ENCODE assay signal across 8 mouse cellular contexts in the genomic region with DNA sequence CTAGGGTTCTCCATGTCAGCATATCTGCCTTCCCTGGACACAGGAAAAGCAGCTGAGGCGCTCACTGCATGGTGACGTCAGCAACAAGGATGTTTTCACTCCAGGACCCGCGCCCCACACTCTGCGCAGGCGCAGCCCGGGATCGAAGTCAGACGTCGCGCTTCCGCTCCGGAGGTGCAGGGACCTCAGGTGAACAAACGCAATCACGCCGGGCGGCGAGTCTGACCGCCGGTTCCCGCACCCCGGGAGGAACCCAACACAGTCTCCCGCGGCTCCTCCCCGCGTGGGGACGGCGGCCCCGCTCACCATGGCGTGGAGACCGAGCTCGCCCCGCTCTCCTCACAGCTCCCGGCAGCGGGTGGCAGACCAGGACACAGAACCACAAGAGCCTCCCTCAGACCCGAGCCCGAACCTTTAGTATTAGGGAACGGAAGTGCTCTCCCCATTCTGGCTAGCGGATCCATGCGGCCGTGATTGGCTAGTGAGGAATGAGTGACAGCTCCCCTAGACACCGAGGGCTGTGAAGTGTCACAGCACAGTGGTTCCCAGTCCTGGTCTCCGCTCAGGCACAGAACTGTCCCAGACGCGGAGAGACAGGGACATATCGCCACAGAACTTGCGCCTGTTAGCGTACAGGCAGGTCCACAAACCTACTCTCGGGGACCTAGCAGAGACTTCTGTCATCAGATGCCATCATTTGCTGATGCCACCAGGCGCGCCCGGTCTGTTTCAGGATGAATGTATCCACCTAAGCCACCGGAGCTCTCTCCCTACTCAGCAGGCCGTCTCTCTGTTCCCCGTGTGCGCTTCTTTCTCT. TPM values are rescaled to one million over a fixed set of nuclear protein-coding genes. Genes with fewer than 3 reads are reported as not detected.
A peak's percentile ranks its signal among the peaks of the same experiment; 100 is the strongest.
DNase-seq lines count a peak whose midpoint lies in the region; ATAC-seq and TF ChIP-seq lines count a peak whose summit lies in the region.
"Not testable (repeated sequence)": the region's sequence is repeated elsewhere in the genome, so short reads cannot be mapped to it uniquely, and the experiment has no call there.

No protein-coding gene starts in this region.

- peak overlapping the region; percentile 83 for H3K4me2 ChIP-seq in embryonic facial prominence, embryonic 15.5 days (replicated peaks)
- peak overlapping the region; percentile 55 for H3K4me2 ChIP-seq in kidney, embryonic 14.5 days (replicated peaks; ENCODE audit: low read depth, low read length)
- H3K4me2 ChIP-seq in limb, embryonic 15.5 days = peak overlapping the region; percentile 81
- peak overlapping the region; percentile 64 for H3K4me2 ChIP-seq in midbrain, postnatal 0 days (ENCODE audit: low read depth, low read length, poor library complexity, severe bottlenecking)

- peak; percentile 6; the same call in 1 of the 2 replicates for TF ChIP-seq CTCF in midbrain, postnatal 0 days (IDR thresholded peaks at IDR 0.05)

- H3K9me3 ChIP-seq in embryonic facial prominence, embryonic 15.5 days (replicated peaks); kidney, embryonic 14.5 days (ENCODE audit: control insufficient read depth, low read length); limb, embryonic 15.5 days; midbrain, postnatal 0 days (ENCODE audit: low read length): not testable (repeated sequence)

- not testable (repeated sequence) for H3K27me3 ChIP-seq in embryonic facial prominence, embryonic 15.5 days; kidney, embryonic 14.5 days (ENCODE audit: control insufficient read depth, insufficient read depth, low read length); limb, embryonic 15.5 days; midbrain, postnatal 0 days (ENCODE audit: insufficient read depth, low read length)

- peak; percentile 94 for ATAC-seq in embryonic facial prominence, embryonic 15.5 days (ENCODE audit: insufficient number of reproducible peaks, low FRiP score, low TSS enrichment, low read depth)
- peak; percentile 96 for ATAC-seq in kidney, embryonic 14.5 days (ENCODE audit: low FRiP score, low TSS enrichment)
- ATAC-seq in limb, embryonic 15.5 days (ENCODE audit: insufficient number of reproducible peaks, low FRiP score, low TSS enrichment, low read depth) = peak; percentile 95
- peak; percentile 99 for ATAC-seq in midbrain, postnatal 0 days (ENCODE audit: low FRiP score)

- H3K36me3 ChIP-seq in embryonic facial prominence, embryonic 15.5 days = peaks cover 10% of the 10 kb centered on the region; the same call in 1 of the 2 replicates
- not testable (repeated sequence) for H3K36me3 ChIP-seq in kidney, embryonic 14.5 days (ENCODE audit: control insufficient read depth, insufficient read depth, low read length); limb, embryonic 15.5 days; midbrain, postnatal 0 days (ENCODE audit: insufficient read depth, low read length)

- peak; percentile 87 for DNase-seq in 3T3-L1 (ENCODE audit: low read depth, low spot score)
- DNase-seq in adrenal gland, postnatal 36 days = peak; percentile 95 to 97
- DNase-seq in heart, adult 9 months (ENCODE audit: low spot score in 2 of 2) = peak; percentile 95 to 96
- DNase-seq in midbrain, postnatal 0 days (ENCODE audit: low spot score) = peak; percentile 90
- DNase-seq in spleen, postnatal 14 days (ENCODE audit: low spot score in 2 of 2) = peak; percentile 68 to 75

- H3K9ac ChIP-seq in embryonic facial prominence, embryonic 15.5 days = peak overlapping the region; percentile 53
- peak overlapping the region; percentile 57 for H3K9ac ChIP-seq in kidney, embryonic 14.5 days (ENCODE audit: low read depth, low read length)
- peak overlapping the region; percentile 44 for H3K9ac ChIP-seq in limb, embryonic 15.5 days
- H3K9ac ChIP-seq in midbrain, postnatal 0 days (replicated peaks; ENCODE audit: low read length, poor library complexity, severe bottlenecking) = peak overlapping the region; percentile 55

- under 1% methylated on average over 55 of the region's 56 CpGs for WGBS in embryonic facial prominence, embryonic 15.5 days
- WGBS in kidney, embryonic 14.5 days = under 1% methylated on average over 51 of the region's 56 CpGs
- WGBS in limb, embryonic 15.5 days = under 1% methylated on average over 56 of the region's 56 CpGs
- whole genome bisulfite sequencing in midbrain, postnatal 0 days = 2% methylated on average over 51 of the region's 56 CpGs

- H3K27ac ChIP-seq in embryonic facial prominence, embryonic 15.5 days (replicated peaks) = peak overlapping the region; percentile 96
- H3K27ac ChIP-seq in kidney, embryonic 14.5 days (ENCODE audit: low read depth, low read length) = peak overlapping the region; percentile 83
- H3K27ac ChIP-seq in limb, embryonic 15.5 days = peak overlapping the region; percentile 94
- peak overlapping the region; percentile 79 for H3K27ac ChIP-seq in midbrain, postnatal 0 days (ENCODE audit: low read depth, low read length)

- H3K4me1 ChIP-seq in embryonic facial prominence, embryonic 15.5 days; kidney, embryonic 14.5 days (ENCODE audit: control insufficient read depth, insufficient read depth, low read length); limb, embryonic 15.5 days; midbrain, postnatal 0 days (ENCODE audit: insufficient read depth, low read length): not testable (repeated sequence)

- peak overlapping the region; percentile 54 for H3K4me3 ChIP-seq in embryonic facial prominence, embryonic 15.5 days (replicated peaks)
- H3K4me3 ChIP-seq in kidney, embryonic 14.5 days (ENCODE audit: low read length) = peak overlapping the region; percentile 35
- peak overlapping the region; percentile 53 for H3K4me3 ChIP-seq in limb, embryonic 15.5 days
- peak overlapping the region; percentile 43 for H3K4me3 ChIP-seq in midbrain, postnatal 0 days (ENCODE audit: low read depth, low read length)

RNA-seq across cellular contexts. Expression of gene Zfp119b, which starts 4.2 kb away (rescaled TPM):
- total RNA-seq in adrenal gland, postnatal 36 days (2021) = 1 to 10 TPM; 3.3 to 4.0 TPM
- 6.8 and 7.4 TPM in 2 replicates for polyA plus RNA-seq in embryonic facial prominence, embryonic 15.5 days (2015; fragmentation: Nextera tagmentation; extraction: Ambion mirVana)
- polyA plus RNA-seq in kidney, embryonic 14.5 days (2014; fragmentation: Nextera tagmentation; extraction: Ambion mirVana) = 6.8 and 6.9 TPM in 2 replicates
- polyA plus RNA-seq in limb, embryonic 15.5 days (2015; fragmentation: Nextera tagmentation; extraction: Ambion mirVana) = 6.9 and 9.1 TPM in 2 replicates
- total RNA-seq in midbrain, postnatal 0 days (2014; rRNA removed) = 2.8 and 3.5 TPM in 2 replicates
- polyA plus RNA-seq in midbrain, postnatal 0 days (2015; fragmentation: Nextera tagmentation; extraction: Ambion mirVana) = 5.7 and 6.6 TPM in 2 replicates

RNA-seq across cellular contexts. Expression of gene Ebi3, which starts 7.4 kb away (rescaled TPM):
- 1 to 10 TPM; 1.1 to 1.5 TPM for total RNA-seq in adrenal gland, postnatal 36 days (2021)
- 3.3 and 3.7 TPM in 2 replicates for polyA plus RNA-seq in embryonic facial prominence, embryonic 15.5 days (2015; fragmentation: Nextera tagmentation; extraction: Ambion mirVana)
- polyA plus RNA-seq in kidney, embryonic 14.5 days (2014; fragmentation: Nextera tagmentation; extraction: Ambion mirVana) = 2.0 and 2.2 TPM in 2 replicates
- polyA plus RNA-seq in limb, embryonic 15.5 days (2015; fragmentation: Nextera tagmentation; extraction: Ambion mirVana) = 3.3 and 3.8 TPM in 2 replicates
- total RNA-seq in midbrain, postnatal 0 days (2014; rRNA removed) = 2.5 and 3.0 TPM in 2 replicates
- 7.4 and 8.2 TPM in 2 replicates for polyA plus RNA-seq in midbrain, postnatal 0 days (2015; fragmentation: Nextera tagmentation; extraction: Ambion mirVana)

RNA-seq across cellular contexts. Expression of gene Yju2, which starts 13.8 kb away (rescaled TPM):
- total RNA-seq in adrenal gland, postnatal 36 days (2021) = 10 to 100 TPM; 13.1 to 15.8 TPM
- polyA plus RNA-seq in embryonic facial prominence, embryonic 15.5 days (2015; fragmentation: Nextera tagmentation; extraction: Ambion mirVana) = 22.8 and 26.0 TPM in 2 replicates
- 24.3 and 27.9 TPM in 2 replicates for polyA plus RNA-seq in kidney, embryonic 14.5 days (2014; fragmentation: Nextera tagmentation; extraction: Ambion mirVana)
- polyA plus RNA-seq in limb, embryonic 15.5 days (2015; fragmentation: Nextera tagmentation; extraction: Ambion mirVana) = 21.7 and 22.1 TPM in 2 replicates
- 9.8 and 10.1 TPM in 2 replicates for total RNA-seq in midbrain, postnatal 0 days (2014; rRNA removed)
- 14.6 and 16.1 TPM in 2 replicates for polyA plus RNA-seq in midbrain, postnatal 0 days (2015; fragmentation: Nextera tagmentation; extraction: Ambion mirVana)

RNA-seq across cellular contexts. Expression of gene Shd, which starts 25.2 kb away (rescaled TPM):
- under 1 TPM; 0.50 to 0.99 TPM for total RNA-seq in adrenal gland, postnatal 36 days (2021)
- polyA plus RNA-seq in embryonic facial prominence, embryonic 15.5 days (2015; fragmentation: Nextera tagmentation; extraction: Ambion mirVana) = 20.4 and 22.2 TPM in 2 replicates
- polyA plus RNA-seq in kidney, embryonic 14.5 days (2014; fragmentation: Nextera tagmentation; extraction: Ambion mirVana) = 22.3 and 27.0 TPM in 2 replicates
- 19.9 and 21.4 TPM in 2 replicates for polyA plus RNA-seq in limb, embryonic 15.5 days (2015; fragmentation: Nextera tagmentation; extraction: Ambion mirVana)
- total RNA-seq in midbrain, postnatal 0 days (2014; rRNA removed) = 227 and 253 TPM in 2 replicates
- 172 and 188 TPM in 2 replicates for polyA plus RNA-seq in midbrain, postnatal 0 days (2015; fragmentation: Nextera tagmentation; extraction: Ambion mirVana)

RNA-seq across cellular contexts. Expression of gene Fsd1, which starts 41.2 kb away (rescaled TPM):
- 1 to 10 TPM; 1.1 to 1.3 TPM for total RNA-seq in adrenal gland, postnatal 36 days (2021)
- polyA plus RNA-seq in embryonic facial prominence, embryonic 15.5 days (2015; fragmentation: Nextera tagmentation; extraction: Ambion mirVana) = 12.5 and 16.8 TPM in 2 replicates
- 20.7 and 25.7 TPM in 2 replicates for polyA plus RNA-seq in kidney, embryonic 14.5 days (2014; fragmentation: Nextera tagmentation; extraction: Ambion mirVana)
- polyA plus RNA-seq in limb, embryonic 15.5 days (2015; fragmentation: Nextera tagmentation; extraction: Ambion mirVana) = 12.6 and 18.3 TPM in 2 replicates
- 122 and 129 TPM in 2 replicates for total RNA-seq in midbrain, postnatal 0 days (2014; rRNA removed)
- polyA plus RNA-seq in midbrain, postnatal 0 days (2015; fragmentation: Nextera tagmentation; extraction: Ambion mirVana) = 188 and 225 TPM in 2 replicates

Comparison
In these comparisons a context has a peak if more than half of its experiments do, and no peak if none do; other contexts are left out.
1. Peak in every context shown above with its lines: DNase-seq, ATAC-seq, H3K4me3 ChIP-seq and H3K27ac ChIP-seq.